Mouse (Mus musculus): ENCODE results near the gene Zswim7. TPM values are rescaled to one million over a fixed set of nuclear protein-coding genes. Genes with fewer than 3 reads are reported as not detected.

Gene Zswim7
- polyA plus RNA-seq, 1 experiment from 2014 or later = 21.1 TPM

- no peak overlapping the region for H3K4me3 ChIP-seq (ENCODE audit: low read depth, low read length)
- H3K27me3 ChIP-seq (ENCODE audit: insufficient read depth, low read length) = no peaks in the 10 kb centered on the region
- ATAC-seq (ENCODE audit: insufficient read depth) (no peak), DNase-seq (peak; percentile 34)
- H3K4me2 ChIP-seq = no peak overlapping the region
- H3K27ac ChIP-seq (ENCODE audit: low read depth) = no peak overlapping the region
- 41% methylated on average over 5 of the region's 5 CpGs for WGBS
- no peak overlapping the region for H3K9ac ChIP-seq
- H3K4me1 ChIP-seq (ENCODE audit: insufficient read depth) = no peaks in the 10 kb centered on the region
- no peak for TF ChIP-seq CTCF (IDR thresholded peaks at IDR 0.05; ENCODE audit: low read depth)
- H3K36me3 ChIP-seq (ENCODE audit: insufficient read depth) = no peaks in the 10 kb centered on the region
- no peaks in the 10 kb centered on the region for H3K9me3 ChIP-seq (ENCODE audit: low read depth, low read length)
Measured at GRCm38 (mm10) chr11:62270851-62271250, 10.3 kb downstream of the Zswim7 start.

DNA sequence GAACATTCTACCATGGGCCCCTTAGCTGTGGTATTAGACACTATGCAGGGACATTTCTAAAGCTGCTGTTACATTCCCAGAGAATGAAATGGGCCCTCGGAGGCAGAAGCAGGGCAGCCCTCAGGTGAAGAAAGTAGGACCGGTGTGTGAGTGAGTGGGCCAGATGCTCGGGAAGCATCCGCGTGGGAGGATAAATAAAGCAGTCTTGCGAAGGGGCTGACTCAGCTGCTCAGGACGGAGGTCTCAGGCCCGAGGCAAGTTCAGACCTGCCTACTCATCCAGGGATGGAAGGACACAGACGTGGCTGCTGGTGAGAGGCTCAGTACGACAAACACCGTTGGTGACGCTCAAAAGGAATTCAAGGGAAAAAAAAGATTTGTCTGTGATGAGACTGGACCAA, 12.1 kb downstream of the Zswim7 start:
- ATAC-seq (ENCODE audit: insufficient read depth) (no peak), DNase-seq (no peak)
- Histone ChIP-seq H3K36me3 (ENCODE audit: insufficient read depth) (no peaks in the 10 kb centered on the region), H3K4me2 (no peak overlapping the region), H3K27me3 (ENCODE audit: insufficient read depth, low read length) (no peaks in the 10 kb centered on the region), H3K9me3 (ENCODE audit: low read depth, low read length) (no peaks in the 10 kb centered on the region), H3K4me3 (ENCODE audit: low read depth, low read length) (no peak overlapping the region), H3K9ac (no peak overlapping the region), H3K4me1 (ENCODE audit: insufficient read depth) (no peaks in the 10 kb centered on the region), H3K27ac (ENCODE audit: low read depth) (no peak overlapping the region)
- TF ChIP-seq CTCF (IDR thresholded peaks at IDR 0.05; ENCODE audit: low read depth) = no peak
- WGBS = 54% methylated on average over 12 of the region's 12 CpGs

DNA sequence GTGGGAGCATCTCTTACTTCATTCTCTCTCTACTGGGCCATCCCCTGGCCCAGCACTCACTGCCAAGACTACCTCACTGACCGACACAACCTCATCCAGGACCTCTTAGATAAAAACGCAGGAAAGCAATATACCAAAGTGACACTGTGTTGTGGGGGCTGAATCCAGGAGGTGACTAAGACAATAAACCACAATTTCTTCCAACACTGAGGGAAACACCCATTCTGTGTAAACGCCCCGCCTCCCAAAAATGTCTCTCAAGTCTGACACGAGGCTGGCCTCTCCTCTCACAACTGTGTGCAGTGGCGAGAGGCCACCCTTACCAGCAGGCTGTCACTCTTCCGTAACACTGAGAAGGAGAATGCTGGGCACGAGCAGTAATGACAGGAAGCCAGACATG, 12.8 kb downstream of the Zswim7 start:
- no peak overlapping the region for H3K27ac ChIP-seq (ENCODE audit: low read depth)
- no peak overlapping the region for H3K4me2 ChIP-seq
- no peak overlapping the region for H3K9ac ChIP-seq
- ATAC-seq (ENCODE audit: insufficient read depth) (no peak), DNase-seq (no peak)
- no peaks in the 10 kb centered on the region for H3K36me3 ChIP-seq (ENCODE audit: insufficient read depth)
- no peak overlapping the region for H3K4me3 ChIP-seq (ENCODE audit: low read depth, low read length)
- 59% methylated on average over 8 of the region's 8 CpGs for WGBS
- H3K4me1 ChIP-seq (ENCODE audit: insufficient read depth) = no peaks in the 10 kb centered on the region
- no peaks in the 10 kb centered on the region for H3K27me3 ChIP-seq (ENCODE audit: insufficient read depth, low read length)
- H3K9me3 ChIP-seq (ENCODE audit: low read depth, low read length) = no peaks in the 10 kb centered on the region
- no peak for TF ChIP-seq CTCF (IDR thresholded peaks at IDR 0.05; ENCODE audit: low read depth)

DNA sequence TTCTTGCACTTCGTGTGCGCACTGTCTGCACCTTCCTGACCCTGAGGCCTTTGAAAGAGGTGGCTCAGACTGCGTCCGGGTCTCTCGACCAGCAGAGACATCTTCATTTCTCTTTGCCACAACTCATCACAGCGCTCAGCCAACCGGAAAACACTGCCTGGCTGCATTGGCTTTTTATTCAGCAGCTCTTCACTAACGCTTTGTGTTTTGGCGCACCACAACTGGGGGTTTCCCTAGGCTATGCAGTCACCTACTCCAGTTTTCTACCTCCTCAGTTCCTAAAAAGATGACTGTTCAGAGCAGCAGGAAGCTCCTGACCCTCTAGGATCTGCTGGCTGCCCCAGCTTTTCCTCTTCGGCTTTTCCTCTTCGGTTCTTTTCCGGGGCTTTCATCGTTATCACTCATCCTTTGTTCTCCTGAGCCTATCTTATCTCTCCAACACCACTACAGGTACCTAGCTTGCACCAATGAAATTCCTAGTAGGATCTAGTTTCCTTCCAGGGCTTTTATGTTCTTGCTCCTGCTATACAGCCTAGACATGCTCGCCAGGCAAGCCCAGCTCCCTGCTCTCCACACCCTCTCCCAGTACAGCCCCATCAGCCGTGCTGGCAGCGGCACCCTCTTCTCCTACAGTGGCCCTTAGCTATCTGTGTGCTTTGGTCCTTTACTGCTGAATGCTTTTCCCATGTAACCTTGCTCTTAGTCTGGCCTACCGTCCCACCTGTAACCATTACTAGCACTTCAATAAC, 14.5 kb downstream of the Zswim7 start:
- Histone ChIP-seq H3K4me2 (no peak overlapping the region), H3K4me1 (ENCODE audit: insufficient read depth) (no peaks in the 10 kb centered on the region), H3K4me3 (ENCODE audit: low read depth, low read length) (no peak overlapping the region), H3K9ac (no peak overlapping the region), H3K36me3 (ENCODE audit: insufficient read depth) (no peaks in the 10 kb centered on the region), H3K27ac (ENCODE audit: low read depth) (no peak overlapping the region), H3K9me3 (ENCODE audit: low read depth, low read length) (no peaks in the 10 kb centered on the region), H3K27me3 (ENCODE audit: insufficient read depth, low read length) (no peaks in the 10 kb centered on the region)
- DNase-seq (no peak), ATAC-seq (ENCODE audit: insufficient read depth) (no peak)
- 51% methylated on average over 17 of the region's 17 CpGs for WGBS
- TF ChIP-seq CTCF (IDR thresholded peaks at IDR 0.05; ENCODE audit: low read depth) = no peak

DNA sequence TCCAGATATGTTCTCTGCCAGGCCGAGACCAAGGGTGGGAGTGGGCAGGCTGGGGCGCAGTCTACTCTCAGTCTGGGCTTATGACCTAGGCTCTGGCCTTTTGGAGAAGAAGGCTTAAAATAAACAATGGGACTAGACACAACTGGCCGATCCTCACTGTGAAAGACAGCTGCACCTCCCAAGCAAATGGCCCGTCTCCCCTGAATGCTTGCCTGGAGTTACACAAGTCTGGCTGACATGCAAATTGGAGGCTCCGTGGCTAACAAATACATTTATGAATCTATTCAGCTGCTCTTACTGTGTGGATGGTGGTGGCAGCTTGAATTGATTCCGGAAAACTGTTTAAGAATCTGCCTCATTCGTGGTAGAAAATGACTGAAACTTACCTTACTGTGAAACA, 15.5 kb downstream of the Zswim7 start:
- no peak for DNase-seq
- H3K36me3 ChIP-seq (ENCODE audit: insufficient read depth) = no peaks in the 10 kb centered on the region
- H3K27me3 ChIP-seq (ENCODE audit: insufficient read depth, low read length) = no peaks in the 10 kb centered on the region
- H3K27ac ChIP-seq (ENCODE audit: low read depth) = no peak overlapping the region
- no peaks in the 10 kb centered on the region for H3K4me1 ChIP-seq (ENCODE audit: insufficient read depth)
- H3K4me3 ChIP-seq (ENCODE audit: low read depth, low read length) = no peak overlapping the region
- WGBS = 77% methylated on average over 7 of the region's 7 CpGs
- no peak overlapping the region for H3K9ac ChIP-seq
- H3K9me3 ChIP-seq (ENCODE audit: low read depth, low read length) = no peaks in the 10 kb centered on the region
- no peak overlapping the region for H3K4me2 ChIP-seq
- ATAC-seq (ENCODE audit: insufficient read depth) = no peak
- no peak for TF ChIP-seq CTCF (IDR thresholded peaks at IDR 0.05; ENCODE audit: low read depth)

DNA sequence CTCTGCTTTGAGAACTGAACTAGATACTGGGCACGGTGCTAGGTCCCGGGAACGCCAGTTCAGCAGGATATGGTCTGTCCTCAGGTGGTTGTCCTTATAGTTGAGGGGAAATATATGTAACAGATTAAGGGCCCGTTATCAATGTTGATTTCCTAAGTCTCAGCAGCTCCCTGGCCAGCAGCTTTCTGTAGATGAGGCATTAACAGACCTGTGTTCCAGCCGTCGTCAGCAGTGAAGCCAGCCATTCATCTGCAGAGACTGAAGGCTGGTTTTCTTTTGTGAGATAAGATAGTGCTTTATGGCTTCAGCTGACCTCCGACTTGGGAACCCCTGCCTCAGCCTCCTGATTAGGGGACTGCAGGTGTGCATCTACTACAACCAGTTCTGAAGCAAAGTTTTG, 17.2 kb downstream of the Zswim7 start:
- Histone ChIP-seq H3K9ac (no peak overlapping the region), H3K27ac (ENCODE audit: low read depth) (no peak overlapping the region), H3K4me3 (ENCODE audit: low read depth, low read length) (no peak overlapping the region), H3K36me3 (ENCODE audit: insufficient read depth) (no peaks in the 10 kb centered on the region), H3K4me2 (no peak overlapping the region), H3K27me3 (ENCODE audit: insufficient read depth, low read length) (no peaks in the 10 kb centered on the region), H3K9me3 (ENCODE audit: low read depth, low read length) (no peaks in the 10 kb centered on the region), H3K4me1 (ENCODE audit: insufficient read depth) (no peaks in the 10 kb centered on the region)
- ATAC-seq (ENCODE audit: insufficient read depth) (no peak), DNase-seq (no peak)
- TF ChIP-seq CTCF (IDR thresholded peaks at IDR 0.05; ENCODE audit: low read depth) = no peak
- WGBS = 43% methylated on average over 7 of the region's 7 CpGs

DNA sequence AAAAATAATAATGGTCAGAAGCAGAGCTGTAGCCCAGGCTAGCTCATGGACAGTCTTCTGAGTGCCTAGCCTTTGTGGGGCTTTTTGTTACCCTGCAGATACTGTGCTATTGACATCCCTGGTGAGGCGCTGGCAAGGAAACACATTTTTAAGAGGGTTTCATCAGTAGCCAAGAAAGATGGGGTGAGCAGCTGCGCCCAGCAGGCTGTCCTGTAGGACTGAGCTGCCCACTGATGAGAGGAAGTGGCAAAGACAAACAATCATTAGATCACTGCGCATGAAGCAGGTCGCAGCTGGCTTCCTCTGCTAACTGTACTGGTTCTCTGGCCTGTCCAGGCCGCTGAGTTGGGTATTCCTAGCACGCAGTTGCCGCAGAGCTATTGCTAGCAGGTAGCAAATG, 17.6 kb downstream of the Zswim7 start:
- no peak overlapping the region for H3K9ac ChIP-seq
- WGBS = 46% methylated on average over 7 of the region's 7 CpGs
- H3K27ac ChIP-seq (ENCODE audit: low read depth) = no peak overlapping the region
- H3K36me3 ChIP-seq (ENCODE audit: insufficient read depth) = no peaks in the 10 kb centered on the region
- no peaks in the 10 kb centered on the region for H3K4me1 ChIP-seq (ENCODE audit: insufficient read depth)
- ATAC-seq (ENCODE audit: insufficient read depth) = peak; percentile 31
- no peak overlapping the region for H3K4me2 ChIP-seq
- no peak overlapping the region for H3K4me3 ChIP-seq (ENCODE audit: low read depth, low read length)
- no peak for TF ChIP-seq CTCF (IDR thresholded peaks at IDR 0.05; ENCODE audit: low read depth)
- H3K9me3 ChIP-seq (ENCODE audit: low read depth, low read length) = no peaks in the 10 kb centered on the region
- no peaks in the 10 kb centered on the region for H3K27me3 ChIP-seq (ENCODE audit: insufficient read depth, low read length)
- peak; percentile 50 for DNase-seq
